Mouse (Mus musculus) heart, postnatal 0 days (tissue): ENCODE measurements around the gene Slc29a1.
A peak's percentile ranks its signal among the peaks of the same experiment; 100 is the strongest.

Source experiments
- CTCF ChIP-seq: IDR thresholded peaks from 2 replicates; pipeline ENCODE4 v1.5.1; 2016; ENCODE audit warnings: antibody characterized with exemption, control low read depth, low read depth
- EP300 ChIP-seq: IDR thresholded peaks from 2 replicates; pipeline ENCODE4 v1.6.1; 2016; ENCODE audit warnings: antibody characterized with exemption, low read depth

GRCm38 (mm10) chr17:45584939-45585678 lies 14.3 kb downstream of the Slc29a1 start:
- TF ChIP-seq CTCF (peak; percentile 87), EP300 (0 out of 2 replicates have a peak, but pooled peaks have one; percentile 35)
